Mouse (Mus musculus) heart, adult 2 months (tissue): ENCODE measurements at regions not wholly inside any gene's neighbourhood (a gene's known extent, or its start where the extent isn't known, plus 50 kb on each side); places are given as distances from the start of the nearest gene placed in this dataset.

Experiments used
- DNase-seq, 2 experiments: peaks; one replicate each; pipeline ENCODE4 v3.0.0; 2021
- H3K27ac ChIP-seq: fragments of 200-600 bp; 2 replicates; pipeline ENCODE4 v1.8.1; 2022
- H3K27me3 ChIP-seq: fragments of 200-500 bp; 2 replicates; pipeline ENCODE4 v1.6.1; 2012; ENCODE audit warnings: mild to moderate bottlenecking, low read length, inconsistent platforms, mixed read lengths; ENCODE audit not compliant: control insufficient read depth, insufficient read depth
- H3K36me3 ChIP-seq: fragments of 200-500 bp; 2 replicates; pipeline ENCODE4 v1.6.1; 2012; ENCODE audit warnings: low read length, inconsistent platforms; ENCODE audit not compliant: control insufficient read depth, insufficient read depth
- H3K4me1 ChIP-seq: fragments of 200-500 bp; 2 replicates; pipeline ENCODE4 v1.6.1; 2011; ENCODE audit warnings: low read length; ENCODE audit not compliant: control insufficient read depth, insufficient read depth
- H3K4me3 ChIP-seq: fragments of 200-600 bp; 2 replicates; pipeline ENCODE4 v1.8.1; 2022
- H3K79me2 ChIP-seq: fragments of 200-500 bp; replicated peaks from 2 replicates; pipeline ENCODE4 v1.6.1; 2012; ENCODE audit warnings: mild to moderate bottlenecking, inconsistent platforms, low read length, moderate library complexity, mixed read lengths; ENCODE audit not compliant: control insufficient read depth, insufficient read depth
- H3K9ac ChIP-seq: fragments of 200-500 bp; 2 replicates; pipeline ENCODE4 v1.6.1; 2012; ENCODE audit warnings: low read depth, mild to moderate bottlenecking, control low read depth, inconsistent platforms, low read length, mixed read lengths
- CTCF ChIP-seq: fragments of 200-600 bp; IDR thresholded peaks from 2 replicates; pipeline ENCODE4 v1.8.1; 2022; ENCODE audit warnings: antibody characterized with exemption, mild to moderate bottlenecking, moderate library complexity
- EP300 ChIP-seq: fragments of 200-500 bp; IDR thresholded peaks from 2 replicates; pipeline ENCODE4 v1.6.1; 2011; ENCODE audit warnings: low read depth, low read length, control low read depth; ENCODE audit not compliant: insufficient read depth
- POLR2A ChIP-seq: fragments of 200-500 bp; IDR thresholded peaks from 2 replicates; pipeline ENCODE4 v1.6.1; 2011; ENCODE audit warnings: mild to moderate bottlenecking, low read depth, low read length, control low read depth; ENCODE audit not compliant: insufficient read depth
- WGBS: fragments of 180-500 bp; shearing (Covaris S2); methylation state at CpG from one replicate; pipeline ENCODE4 v1.1.7; 2018; 5-methylcytosine and 5-hydroxymethylcytosine counted together
- intact Hi-C: fragments of 180-260 bp; cut with DNase I; formaldehyde crosslinking; loops from one replicate; pipeline ENCODE4 v1.15.1; 2025

DNA sequence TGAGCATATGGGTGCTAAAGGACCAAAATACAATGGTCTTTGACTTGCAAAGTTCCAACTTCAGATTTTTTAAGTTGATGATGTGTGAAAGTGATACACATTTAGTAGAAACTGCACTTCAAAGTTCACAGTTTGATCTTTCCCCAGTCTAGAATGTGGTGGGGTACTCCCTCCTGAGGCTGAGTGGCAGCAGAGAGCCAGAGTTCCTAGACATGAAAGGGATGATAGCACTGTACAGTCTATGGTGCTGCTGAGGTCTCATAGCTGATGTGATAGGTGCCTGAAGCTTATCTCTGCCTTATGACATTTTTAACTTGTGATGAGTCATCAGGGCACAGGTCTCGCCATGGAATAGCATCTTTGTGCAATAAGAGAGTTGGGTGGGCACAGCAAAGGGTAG, 87.9 kb upstream of the Lhcgr start:
- no peak overlapping the region for H3K9ac ChIP-seq
- WGBS = 56% methylated on average over 1 of the region's 1 CpGs
- H3K79me2 ChIP-seq = no peaks in the 10 kb centered on the region
- H3K4me1 ChIP-seq = no peaks in the 10 kb centered on the region
- no peaks in the 10 kb centered on the region for H3K27me3 ChIP-seq
- no peak for DNase-seq
- no peak overlapping the region for H3K4me3 ChIP-seq
- H3K27ac ChIP-seq = no peak overlapping the region
- TF ChIP-seq EP300 (no peak), POLR2A (no peak), CTCF (no peak)
- intact Hi-C loops = no loop called here
- H3K36me3 ChIP-seq = no peaks in the 10 kb centered on the region

- H3K79me2 ChIP-seq = no peaks in the 10 kb centered on the region
- H3K4me3 ChIP-seq = no peak overlapping the region
- H3K27ac ChIP-seq = no peak overlapping the region
- no peak overlapping the region for H3K9ac ChIP-seq
- WGBS = 71% methylated on average over 4 of the region's 4 CpGs
- H3K27me3 ChIP-seq = no peaks in the 10 kb centered on the region
- intact Hi-C loops = no loop called here
- no peak for DNase-seq
- H3K36me3 ChIP-seq = no peaks in the 10 kb centered on the region
- H3K4me1 ChIP-seq = no peaks in the 10 kb centered on the region; the same call in 1 of the 2 replicates
- TF ChIP-seq POLR2A (no peak), EP300 (no peak), CTCF (no peak)
These were observed 78.7 kb upstream of the Lhcgr start for GRCm38 (mm10) chr17:88870342-88870985.

GRCm38 (mm10) chr17:88864631-88865030, 72.8 kb upstream of the Lhcgr start:
- no peak overlapping the region for H3K27ac ChIP-seq
- H3K4me3 ChIP-seq = no peak overlapping the region
- no peaks in the 10 kb centered on the region for H3K79me2 ChIP-seq
- H3K36me3 ChIP-seq = no peaks in the 10 kb centered on the region
- H3K9ac ChIP-seq = no peak overlapping the region
- no peaks in the 10 kb centered on the region for H3K4me1 ChIP-seq
- H3K27me3 ChIP-seq = no peaks in the 10 kb centered on the region
- 65% methylated on average over 7 of the region's 7 CpGs for WGBS
- intact Hi-C loops = no loop called here
- DNase-seq = no peak
- TF ChIP-seq CTCF = no peak

- 53% methylated on average over 5 of the region's 5 CpGs for WGBS
- Histone ChIP-seq H3K4me1 (no peaks in the 10 kb centered on the region; the same call in 1 of the 2 replicates), H3K4me3 (no peak overlapping the region), H3K9ac (no peak overlapping the region), H3K36me3 (no peaks in the 10 kb centered on the region), H3K27ac (no peak overlapping the region), H3K79me2 (no peaks in the 10 kb centered on the region), H3K27me3 (no peaks in the 10 kb centered on the region)
- no peak for DNase-seq
- no peak for TF ChIP-seq CTCF
- TF ChIP-seq POLR2A = no peak
- TF ChIP-seq EP300 = no peak
- intact Hi-C loops = no loop called here
These were observed 72.4 kb upstream of the Lhcgr start for GRCm38 (mm10) chr17:88864214-88864613.

- 51% methylated on average over 2 of the region's 2 CpGs for WGBS
- H3K4me1 ChIP-seq = peaks cover 2% of the 10 kb centered on the region
- intact Hi-C loops = no loop called here
These were observed 69.3 kb upstream of the Lhcgr start for GRCm38 (mm10) chr17:88861128-88861527.

DNA sequence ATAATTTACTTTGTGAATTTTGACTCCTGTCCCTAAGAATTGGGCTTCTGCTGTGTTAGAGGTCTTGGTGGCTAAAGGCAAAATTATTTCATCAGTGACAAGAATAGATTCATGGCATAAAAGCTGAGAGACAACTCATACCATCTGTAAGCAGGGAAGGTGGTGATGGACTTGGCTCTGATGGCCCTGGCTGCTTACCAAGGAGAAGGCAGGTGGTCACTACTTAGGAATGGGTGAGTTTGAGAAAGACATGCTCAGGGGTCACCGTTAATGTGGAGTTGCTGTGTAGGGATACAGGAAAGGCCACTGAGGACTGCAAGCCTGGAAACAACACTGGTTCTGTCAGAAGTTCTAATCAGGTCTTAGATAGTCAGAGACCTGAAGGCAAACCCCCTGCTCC, 68.8 kb upstream of the Lhcgr start:
- Histone ChIP-seq H3K79me2 (no peaks in the 10 kb centered on the region), H3K4me3 (no peak overlapping the region), H3K4me1 (peaks cover 2% of the 10 kb centered on the region), H3K36me3 (no peaks in the 10 kb centered on the region), H3K9ac (no peak overlapping the region), H3K27ac (no peak overlapping the region), H3K27me3 (no peaks in the 10 kb centered on the region)
- WGBS = 88% methylated on average over 1 of the region's 1 CpGs
- no peak for TF ChIP-seq CTCF
- no peak for TF ChIP-seq EP300
- no peak for TF ChIP-seq POLR2A
- intact Hi-C loops = no loop called here
- DNase-seq = no peak

More at GRCm38 (mm10) chr17:88861128-88861527, 69.3 kb upstream of the Lhcgr start:
- no peak overlapping the region for H3K4me3 ChIP-seq
- H3K27ac ChIP-seq = no peak overlapping the region
- TF ChIP-seq CTCF (no peak), POLR2A (no peak), EP300 (no peak)
- no peaks in the 10 kb centered on the region for H3K79me2 ChIP-seq
- DNase-seq = no peak
- H3K36me3 ChIP-seq = no peaks in the 10 kb centered on the region
- H3K27me3 ChIP-seq = no peaks in the 10 kb centered on the region
- no peak overlapping the region for H3K9ac ChIP-seq
